ENCODE assay signal across 13 mouse cellular contexts in the genomic region with DNA sequence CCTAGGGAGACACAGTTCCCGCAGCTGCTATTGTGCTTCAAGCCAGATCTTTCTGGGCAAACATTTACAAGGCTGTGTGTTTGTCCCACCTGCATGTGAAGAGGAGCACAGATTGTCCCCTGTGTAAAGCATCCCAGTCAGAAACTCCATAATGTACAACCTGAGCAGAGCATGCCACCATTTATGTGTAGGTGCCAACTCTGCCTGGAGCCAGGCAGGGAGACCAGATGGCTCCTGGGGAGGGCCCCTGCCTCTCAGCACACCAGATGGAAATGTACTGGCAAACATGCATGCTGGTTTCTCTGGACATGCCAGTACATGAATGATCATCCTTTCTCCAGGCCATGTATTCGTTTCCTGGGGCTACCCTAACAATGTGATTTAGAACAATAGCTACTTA.
DNase-seq lines count a peak whose midpoint lies in the region; ATAC-seq lines count a peak whose summit lies in the region.
"Had no signal": no experiment of that assay in that cellular context is flagged by ENCODE, and none has a peak within 500 bp of the region (broad histone marks: within the 10 kb centered on the region; RNA-seq: fewer than 3 reads in every experiment).

No protein-coding gene starts in this region.

- 60% methylated on average over 2 of the region's 2 CpGs for WGBS in forebrain, embryonic 15.5 days
- 68% methylated on average over 2 of the region's 2 CpGs for WGBS in forebrain, embryonic 12.5 days

- H3K4me1 ChIP-seq in forebrain, embryonic 15.5 days = no peaks in the 10 kb centered on the region
- no peaks in the 10 kb centered on the region for H3K4me1 ChIP-seq in forebrain, embryonic 12.5 days
- H3K4me1 ChIP-seq: heart, embryonic 13.5 days; liver, embryonic 13.5 days had no signal

- H3K4me3 ChIP-seq in forebrain, embryonic 15.5 days = no peak overlapping the region
- no peak overlapping the region for H3K4me3 ChIP-seq in forebrain, embryonic 12.5 days (replicated peaks)
- H3K4me3 ChIP-seq: heart, embryonic 13.5 days; liver, embryonic 13.5 days had no signal

- H3K36me3 ChIP-seq in forebrain, embryonic 15.5 days = no peaks in the 10 kb centered on the region
- H3K36me3 ChIP-seq in forebrain, embryonic 12.5 days (replicated peaks) = no peaks in the 10 kb centered on the region
- H3K36me3 ChIP-seq: heart, embryonic 13.5 days; liver, embryonic 13.5 days had no signal

- H3K27ac ChIP-seq in forebrain, embryonic 15.5 days (replicated peaks) = no peak overlapping the region
- no peak overlapping the region for H3K27ac ChIP-seq in forebrain, embryonic 12.5 days
- H3K27ac ChIP-seq: heart, embryonic 13.5 days; liver, embryonic 13.5 days had no signal

- ATAC-seq in forebrain, embryonic 15.5 days (replicated peaks) = peak; percentile 67; the same call in 1 of the 2 replicates
- no peak for ATAC-seq in forebrain, embryonic 12.5 days (ENCODE audit: low FRiP score)

- H3K4me2 ChIP-seq in forebrain, embryonic 15.5 days (replicated peaks) = no peak overlapping the region
- no peak overlapping the region for H3K4me2 ChIP-seq in forebrain, embryonic 12.5 days
- H3K4me2 ChIP-seq: heart, embryonic 13.5 days; liver, embryonic 13.5 days had no signal

- H3K9ac ChIP-seq in forebrain, embryonic 15.5 days (replicated peaks) = no peak overlapping the region
- no peak overlapping the region for H3K9ac ChIP-seq in forebrain, embryonic 12.5 days
- H3K9ac ChIP-seq: heart, embryonic 13.5 days; liver, embryonic 13.5 days had no signal

- no peaks in the 10 kb centered on the region for H3K9me3 ChIP-seq in forebrain, embryonic 15.5 days
- no peaks in the 10 kb centered on the region for H3K9me3 ChIP-seq in forebrain, embryonic 12.5 days
- H3K9me3 ChIP-seq: heart, embryonic 13.5 days; liver, embryonic 13.5 days had no signal

- peak; percentile 3 for DNase-seq in 3T3-L1 (ENCODE audit: low read depth, low spot score)
- DNase-seq in cerebellum, adult 8-10 months = peak; percentile 28
- peak; percentile 61 for DNase-seq in layer of hippocampus, adult 9-11 months
- DNase-seq in thymus, postnatal 0 days (ENCODE audit: low spot score) = no peak
- no peak for DNase-seq in adrenal gland, adult 2 months
- no peak for DNase-seq in lung, postnatal 4 days
- DNase-seq: heart, postnatal 4 days; kidney, adult 9 months; liver, embryonic 13.5 days; thymus, postnatal 36 days had no signal

- H3K27me3 ChIP-seq in forebrain, embryonic 15.5 days = no peaks in the 10 kb centered on the region
- no peaks in the 10 kb centered on the region for H3K27me3 ChIP-seq in forebrain, embryonic 12.5 days
- H3K27me3 ChIP-seq: heart, embryonic 13.5 days; liver, embryonic 13.5 days had no signal

Comparison
In these comparisons a context has a peak if more than half of its experiments do, and no peak if none do; other contexts are left out.
1. DNase-seq: peak in 3T3-L1 (single experiment), cerebellum, adult 8-10 months (single experiment) and layer of hippocampus, adult 9-11 months (single experiment); none in thymus, postnatal 0 days (single experiment), adrenal gland, adult 2 months (single experiment) and lung, postnatal 4 days (0 of 2).